Mouse (Mus musculus) ES-CJ7 (cell line): ENCODE data around the gene Kmt2c.
"Not testable (repeated sequence)": the region's sequence is repeated elsewhere in the genome, so short reads cannot be mapped to it uniquely, and the experiment has no call there.

ENCODE experiments used
- DNase-seq: peaks from one replicate; pipeline ENCODE4 v3.0.0; 2011; ENCODE audit warnings: low read depth, low spot score

Kmt2c gene

DNA sequence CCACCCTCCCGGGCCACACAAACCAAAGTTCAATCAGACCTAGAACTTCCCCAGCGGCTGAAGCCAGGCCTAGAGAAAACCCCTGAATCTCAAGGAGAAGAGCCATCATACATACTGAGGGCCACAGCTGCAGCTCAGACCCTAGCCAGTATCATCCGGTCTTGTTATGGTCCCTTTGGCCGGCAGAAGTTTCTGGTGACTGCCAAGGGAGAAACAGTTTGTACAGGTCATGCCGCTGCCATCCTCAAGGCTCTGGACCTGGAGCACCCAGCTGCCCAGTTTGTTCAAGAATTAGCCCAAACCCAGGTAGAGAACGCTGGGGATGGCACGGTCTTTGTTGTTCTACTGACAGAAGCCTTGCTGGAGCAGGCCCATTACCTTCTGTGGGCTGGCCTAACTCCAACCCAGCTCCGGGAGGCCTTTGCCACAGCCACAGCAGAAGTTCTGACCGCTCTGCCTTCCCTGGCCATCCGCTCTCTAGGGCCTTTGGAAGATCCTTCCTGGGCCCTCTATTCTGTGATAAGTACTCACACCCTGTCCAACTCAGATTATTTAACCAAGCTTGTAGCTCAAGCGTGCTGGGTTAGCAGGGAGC, 17.8 kb upstream of the Kmt2c start:
- no peak for DNase-seq

DNA sequence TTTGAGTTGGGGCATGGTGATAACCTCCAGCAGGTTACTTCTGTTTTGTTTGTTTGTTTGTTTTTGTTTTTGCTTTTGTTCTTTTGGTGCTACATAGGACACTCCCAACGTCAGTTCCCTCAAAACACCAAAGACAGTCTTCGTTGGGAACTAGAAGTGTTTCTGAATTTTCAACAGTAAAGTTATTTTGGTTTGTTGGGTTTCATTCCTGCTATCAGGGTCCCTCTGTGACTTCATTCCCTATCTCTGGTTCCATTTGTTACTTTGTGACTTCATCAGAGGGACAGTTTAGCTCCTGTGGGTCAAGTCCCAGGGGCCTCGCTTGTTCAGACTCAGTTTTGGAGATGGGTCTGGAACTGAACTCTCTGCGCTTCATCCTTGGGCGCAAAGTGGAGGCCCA, 17.2 kb upstream of the Kmt2c start, which contains the start of gene Cct8l1:
Cct8l1 (plus strand) TSS at position 301 of the 400 bp plus-strand sequence.
- DNase-seq, result no peak

DNA sequence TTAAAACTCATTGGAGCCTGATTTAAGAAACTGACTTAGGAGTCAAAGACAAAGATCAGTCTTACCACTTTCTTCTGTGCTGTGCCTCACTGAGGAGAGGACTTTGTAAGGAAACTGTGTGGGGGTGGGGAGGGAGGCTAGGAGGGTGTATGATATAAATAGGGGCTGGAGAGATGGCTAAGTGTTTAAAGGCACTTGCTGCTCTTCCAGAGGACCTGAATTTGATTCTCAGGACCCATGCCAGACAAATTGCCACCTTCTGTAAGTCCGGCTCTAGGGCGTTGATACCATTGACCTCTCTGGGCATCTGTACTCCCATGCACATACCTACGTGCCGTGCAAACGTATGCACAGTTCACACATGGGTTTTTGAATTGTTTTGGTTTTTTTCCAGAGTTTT, 7.5 kb upstream of the Kmt2c start:
- no peak for DNase-seq

- DNase-seq, result no peak
Measured at GRCm38 (mm10) chr5:25500686-25501085, 2.1 kb upstream of the Kmt2c start.

GRCm38 (mm10) chr5:25499423-25500398, 1.1 kb upstream of the Kmt2c start:
- DNase-seq, result peak; percentile 96

GRCm38 (mm10) chr5:25498821-25499422, 339 bp upstream of the Kmt2c start:
- peak; percentile 74 for DNase-seq

- peak; percentile 55 for DNase-seq
Measured at GRCm38 (mm10) chr5:25497720-25498345, 750 bp downstream of the Kmt2c start.

GRCm38 (mm10) chr5:25497369-25497719, 1.2 kb downstream of the Kmt2c start:
- no peak for DNase-seq

- DNase-seq, result no peak
Measured at GRCm38 (mm10) chr5:25496652-25497051, 1.9 kb downstream of the Kmt2c start.

DNA sequence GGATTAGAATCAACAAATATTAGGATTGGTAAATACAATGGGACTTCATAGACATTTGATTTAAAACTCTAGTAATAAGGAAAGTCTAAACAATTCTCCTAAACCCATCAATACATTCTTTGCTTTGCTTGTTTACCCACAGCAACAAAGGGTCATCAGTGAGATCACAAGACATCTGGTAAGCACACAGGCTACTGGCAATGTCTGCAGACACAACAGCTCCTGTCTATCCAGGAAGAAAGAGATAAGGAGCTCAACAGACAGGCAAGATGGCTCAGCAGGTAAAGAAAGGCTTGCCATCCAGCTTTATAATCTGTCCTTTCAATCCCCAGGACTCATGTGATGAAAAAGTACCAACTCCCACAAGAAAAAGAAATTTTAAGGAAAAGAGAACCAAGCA, 19.7 kb downstream of the Kmt2c start:
- no peak for DNase-seq

DNA sequence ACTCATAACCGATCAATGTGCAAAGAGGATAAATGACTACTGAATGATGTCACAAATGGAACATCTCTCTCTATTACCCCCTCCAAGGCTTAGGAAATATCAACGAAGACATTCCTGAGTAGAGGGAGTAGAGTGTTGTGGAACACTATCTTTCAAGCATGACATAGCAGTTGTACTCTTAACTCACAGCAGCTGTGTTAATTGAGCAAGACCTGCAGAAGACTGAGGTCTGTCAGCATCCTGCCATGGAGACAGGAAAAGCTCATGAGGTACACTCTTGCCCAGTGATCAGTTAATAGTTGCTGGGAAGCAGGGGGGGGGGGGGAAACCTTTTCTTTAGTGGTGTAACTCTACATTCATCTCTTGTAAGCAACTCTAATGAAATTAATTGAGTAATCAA, 22.8 kb downstream of the Kmt2c start:
- no peak for DNase-seq

DNA sequence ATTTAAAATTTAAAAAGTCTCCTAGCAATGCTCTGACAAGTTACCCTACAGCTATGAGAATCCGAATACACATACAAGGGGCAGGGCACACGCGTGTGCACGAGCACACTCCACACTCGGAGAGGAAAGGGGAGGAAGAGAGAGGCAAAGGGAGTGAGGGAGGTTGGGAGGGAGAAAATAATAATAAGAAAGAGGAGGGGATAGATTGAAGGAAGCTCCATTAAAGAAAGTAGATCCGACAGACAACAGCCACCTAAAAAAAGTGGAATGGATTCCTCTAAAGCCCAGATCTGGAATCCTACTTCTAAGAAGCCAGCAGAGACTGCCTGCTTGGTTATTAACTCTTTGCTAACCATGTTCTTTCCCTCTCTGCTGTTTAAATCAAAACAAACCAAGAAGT, 26.5 kb downstream of the Kmt2c start:
- DNase-seq, result peak; percentile 45

DNA sequence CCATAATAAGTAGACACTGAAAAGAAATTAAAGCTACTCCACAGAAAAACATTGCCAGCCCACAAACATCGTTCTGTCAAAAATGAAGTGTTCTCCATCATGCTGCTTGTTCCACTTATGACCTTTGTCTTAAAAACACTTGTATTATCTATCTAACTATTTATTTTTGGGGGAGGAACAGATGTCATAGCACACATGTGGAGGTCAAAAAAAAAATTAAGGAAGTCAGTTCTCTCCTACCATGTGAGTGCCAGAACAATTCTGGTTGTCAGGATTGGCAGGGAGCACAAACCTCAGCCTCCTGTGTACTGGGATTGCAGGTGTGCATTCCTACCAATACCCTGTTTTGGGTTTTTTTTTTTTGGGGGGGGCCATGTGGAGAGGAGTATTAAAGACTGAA, 36.6 kb downstream of the Kmt2c start:
- DNase-seq, result no peak

DNA sequence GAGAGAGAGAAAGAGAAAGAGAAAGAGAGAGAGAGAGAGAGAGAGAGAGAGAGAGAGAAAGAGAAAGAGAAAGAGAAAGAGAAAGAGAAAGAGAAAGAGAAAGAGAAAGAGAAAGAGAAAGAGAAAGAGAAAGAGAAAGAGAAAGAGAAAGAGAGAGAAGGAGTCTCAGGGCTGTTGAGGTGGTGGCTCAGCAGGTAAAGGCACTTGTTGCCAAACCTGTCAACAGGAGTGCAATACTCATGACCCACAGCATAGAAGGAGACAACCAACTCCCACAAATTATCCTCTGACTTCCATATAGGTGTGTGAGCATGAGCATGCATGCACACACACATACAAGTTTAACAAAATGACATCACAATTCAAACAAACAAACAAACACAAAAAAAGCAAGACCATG, 43.2 kb downstream of the Kmt2c start:
- not testable (repeated sequence) for DNase-seq

GRCm38 (mm10) chr5:25452691-25453090, 45.9 kb downstream of the Kmt2c start:
- no peak for DNase-seq

DNA sequence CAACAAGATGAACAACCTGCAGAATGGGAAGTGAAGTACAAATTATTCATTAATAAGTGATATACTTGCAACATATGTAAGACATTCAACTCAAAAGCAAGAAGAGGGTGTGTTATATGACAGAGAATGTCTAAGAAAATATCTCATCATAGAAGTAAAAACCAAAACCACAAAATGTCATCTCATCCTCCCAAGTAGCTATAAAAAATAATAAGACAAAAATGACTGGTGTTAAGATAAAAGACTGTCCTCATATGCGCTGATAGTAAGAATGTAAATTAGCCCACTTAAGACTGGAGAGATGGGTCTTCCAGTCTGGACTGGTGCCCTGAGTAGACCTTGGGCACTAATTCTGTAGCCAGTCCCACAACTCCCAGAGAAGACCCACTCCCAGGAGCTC, 61.1 kb downstream of the Kmt2c start:
- no peak for DNase-seq

GRCm38 (mm10) chr5:25436081-25436480, 62.5 kb downstream of the Kmt2c start:
- DNase-seq, result peak; percentile 63

DNA sequence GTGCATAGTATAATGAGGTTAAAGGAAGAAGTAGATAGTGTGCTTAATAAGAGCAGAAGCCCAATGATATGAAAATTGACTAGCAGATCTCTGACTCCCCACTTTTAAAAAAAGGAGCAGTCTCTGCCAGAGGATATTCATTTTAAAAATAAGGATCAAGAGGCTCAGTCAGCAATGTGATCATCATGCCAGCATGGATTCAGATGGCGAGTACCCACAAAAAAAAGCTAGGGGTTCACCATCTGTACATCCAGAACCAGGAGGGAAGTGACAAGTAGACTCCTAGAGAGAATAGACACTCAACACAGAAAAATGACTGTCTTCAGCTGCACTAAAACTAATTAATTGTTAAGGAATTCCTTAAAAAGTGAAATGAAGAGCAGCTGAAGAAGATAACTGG, 76.0 kb downstream of the Kmt2c start:
- no peak for DNase-seq

DNA sequence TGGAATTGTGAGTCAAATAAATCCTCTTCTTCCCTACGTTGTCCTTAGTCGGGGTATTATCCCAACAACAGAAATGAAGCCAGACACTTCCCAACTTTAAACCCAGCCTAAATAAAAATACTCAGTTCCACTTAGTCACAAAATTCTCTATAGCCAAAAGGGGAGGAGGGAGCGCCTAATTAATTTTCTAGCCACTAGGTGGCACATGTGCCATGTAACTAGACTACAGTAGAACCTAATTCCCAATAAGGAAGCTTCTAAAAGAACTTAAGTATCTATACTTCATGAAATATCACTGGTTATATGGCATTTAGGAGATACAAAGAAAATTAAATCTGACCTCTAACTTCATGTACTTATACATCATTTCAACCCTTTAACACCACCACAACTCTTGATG, 78.0 kb downstream of the Kmt2c start:
- peak; percentile 53 for DNase-seq

- no peak for DNase-seq
Measured at GRCm38 (mm10) chr5:25415382-25415781, 83.2 kb downstream of the Kmt2c start.

DNA sequence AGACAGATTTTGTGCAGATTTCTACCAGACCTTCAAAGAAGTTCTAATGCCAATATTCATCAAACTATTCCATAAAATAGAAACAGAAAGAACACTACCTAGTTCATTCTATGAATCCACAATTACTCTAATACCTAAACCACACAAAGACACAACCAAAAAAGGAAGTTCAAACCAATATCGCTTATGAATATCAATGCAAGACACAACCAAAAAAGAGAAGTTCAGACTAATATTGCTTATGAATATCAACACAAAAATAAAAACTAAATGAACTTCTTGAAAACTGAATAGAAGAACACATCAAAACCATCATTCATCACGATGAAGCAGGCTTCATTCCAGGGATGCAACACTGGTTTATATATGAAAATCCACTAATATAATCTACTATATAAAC, 101.9 kb downstream of the Kmt2c start:
- no peak for DNase-seq

- DNase-seq, result no peak
Measured at GRCm38 (mm10) chr5:25392655-25393054, 105.9 kb downstream of the Kmt2c start.
